Mouse (Mus musculus): Measurements from ENCODE around the gene Sumo1.

GRCm38 (mm10) chr1:59595609-59596008 lies 75.0 kb downstream of the Sumo1 start:
- TF ChIP-seq CTCF (conservative IDR thresholded peaks at IDR 0.05; ENCODE audit: insufficient read depth, insufficient read length, low read depth, low read length) (no peak), POLR2A (IDR thresholded peaks at IDR 0.05; ENCODE audit: low read depth, low read length) (no peak)
